Mouse (Mus musculus) kidney, adult 8-10 months (tissue): Measurements from ENCODE around the gene Hpse.

Experiments used
- DNase-seq, 2 experiments: peaks; one replicate each; pipeline ENCODE4 v3.0.0; 2022

Gene Hpse

GRCm38 (mm10) chr5:100685631-100686030 is 33.9 kb downstream of the Hpse start:
- no peak for DNase-seq

DNA sequence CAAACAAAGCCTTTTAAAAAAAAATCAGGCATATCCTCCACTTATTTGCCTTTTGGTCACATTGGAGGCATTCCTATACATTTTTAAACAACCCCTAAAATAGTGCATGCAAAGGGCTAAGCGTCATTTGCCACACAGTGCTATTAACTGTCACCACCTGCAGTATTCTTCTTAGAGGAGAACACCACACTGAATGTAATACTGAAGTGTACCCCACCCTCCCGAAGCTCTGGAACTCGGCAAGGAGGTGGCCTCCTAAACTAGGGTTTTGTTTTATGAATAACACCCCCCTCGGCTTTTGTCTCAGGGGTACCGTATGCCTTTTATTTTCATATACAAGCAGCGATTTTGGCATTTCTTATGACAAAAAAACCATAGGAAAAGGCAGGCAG is 39.0 kb downstream of the Hpse start:
- DNase-seq: no peak

DNA sequence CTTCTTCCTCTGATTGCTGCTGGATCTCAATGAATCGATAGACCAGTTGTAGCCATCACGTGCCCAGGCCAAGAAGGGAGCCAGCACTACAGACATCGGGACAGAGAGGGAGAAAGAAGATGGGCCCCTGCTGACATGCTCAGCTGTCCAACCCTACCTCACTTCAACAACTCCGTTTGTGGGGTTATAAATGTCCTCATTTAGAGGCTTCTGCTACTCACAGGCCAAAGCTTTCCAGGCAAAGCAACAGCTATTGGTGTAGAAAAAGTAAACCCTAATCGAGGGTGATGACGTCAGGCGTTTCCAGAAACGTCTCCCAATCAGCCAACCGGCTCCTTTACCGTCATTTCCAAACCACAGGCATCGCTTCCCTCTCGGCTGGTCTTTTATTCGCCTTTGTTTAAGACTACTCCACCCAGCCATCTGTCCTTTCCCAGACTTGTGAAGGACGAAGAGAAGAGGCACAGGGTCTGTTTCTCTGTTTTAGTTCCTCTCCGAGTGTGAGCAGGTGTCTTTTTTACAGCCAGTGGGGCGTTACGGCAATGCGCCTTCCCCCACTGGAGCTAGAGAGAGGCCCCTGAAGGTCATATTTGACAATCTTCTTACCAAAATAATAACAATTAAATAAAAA is 39.5 kb downstream of the Hpse start:
- DNase-seq: no peak

DNA sequence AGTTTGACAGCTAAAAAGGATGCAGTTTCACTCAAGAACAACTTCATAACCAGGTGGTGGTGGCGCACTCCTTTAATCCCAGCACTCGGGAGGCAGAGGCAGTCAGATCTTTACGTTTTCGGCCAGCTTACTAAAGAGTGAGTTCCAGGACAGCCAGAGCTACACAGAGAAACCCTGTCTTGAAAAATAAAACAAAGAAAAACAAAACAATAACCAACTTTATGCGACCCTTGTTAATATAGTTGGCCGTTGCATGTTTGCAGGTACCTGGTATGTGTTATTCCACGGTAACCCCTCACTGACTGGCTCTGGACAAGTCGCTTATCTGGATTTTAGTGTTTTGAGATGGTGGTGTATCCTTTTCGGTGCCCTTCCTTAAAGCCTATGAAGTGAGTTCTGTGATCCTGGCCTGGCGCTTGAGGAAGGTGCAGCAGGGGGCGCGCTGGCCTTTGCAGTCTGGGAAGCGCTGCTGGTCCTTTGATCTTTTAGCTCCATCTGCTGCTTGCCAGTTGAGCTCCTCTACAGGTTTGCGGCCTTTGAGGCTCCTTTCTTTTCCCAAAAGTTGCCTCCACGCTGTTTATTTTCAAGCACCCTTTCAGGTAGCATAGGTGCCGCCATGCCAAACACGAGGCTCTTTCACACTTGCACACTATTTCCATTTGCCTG is 44.7 kb downstream of the Hpse start, which contains the start of gene Coq2:
Coq2 (minus strand) TSS at position 430 of the 666 bp plus-strand sequence.
- DNase-seq: peak; percentile 87 to 93

GRCm38 (mm10) chr5:100673745-100674486 is 45.6 kb downstream of the Hpse start:
- peak; percentile 82 to 87 for DNase-seq

DNA sequence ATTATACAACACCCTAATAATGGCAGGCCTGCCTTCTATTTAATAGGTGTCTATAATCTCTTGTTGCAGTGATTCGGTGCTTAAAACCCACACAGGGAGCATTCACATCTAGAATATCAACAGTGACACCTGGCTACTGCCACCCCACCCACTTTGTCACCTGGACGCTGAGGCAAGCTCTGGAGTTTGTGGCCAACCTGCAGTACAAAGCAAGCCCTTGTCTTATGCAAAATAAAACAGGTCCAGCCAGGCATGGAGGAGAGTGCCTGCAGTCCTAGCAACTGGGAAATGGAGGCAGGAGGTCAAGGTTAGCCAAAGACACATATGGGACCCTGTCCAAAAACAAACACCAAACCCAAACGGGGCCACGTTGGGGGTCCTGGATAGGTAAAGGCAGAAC is 47.1 kb downstream of the Hpse start:
- DNase-seq: no peak

GRCm38 (mm10) chr5:100671897-100672296 is 47.6 kb downstream of the Hpse start:
- no peak for DNase-seq

GRCm38 (mm10) chr5:100671398-100671797 is 48.1 kb downstream of the Hpse start:
- peak; percentile 37 to 63 for DNase-seq

GRCm38 (mm10) chr5:100666965-100667364 is 52.6 kb downstream of the Hpse start:
- no peak for DNase-seq

DNA sequence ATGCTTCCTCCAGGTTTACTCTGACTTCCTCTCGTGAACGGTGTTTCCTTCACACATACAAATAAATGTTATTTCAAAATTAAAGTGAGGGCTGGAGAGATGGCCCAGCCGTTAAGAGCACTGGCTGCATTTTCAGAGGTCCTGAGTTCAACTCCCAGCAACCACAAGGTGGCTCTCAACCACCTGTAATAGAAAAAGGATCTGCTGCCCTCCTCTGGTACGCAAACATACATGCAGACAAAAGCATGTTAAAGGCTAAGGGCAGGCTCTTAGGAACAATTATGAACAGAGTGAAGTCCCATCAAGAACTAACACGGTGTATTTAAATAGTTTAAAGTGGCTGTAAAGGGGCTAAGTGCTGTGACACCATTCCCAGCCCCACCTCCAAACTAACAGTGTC is 55.7 kb downstream of the Hpse start:
- peak; percentile 29 to 54 for DNase-seq

DNA sequence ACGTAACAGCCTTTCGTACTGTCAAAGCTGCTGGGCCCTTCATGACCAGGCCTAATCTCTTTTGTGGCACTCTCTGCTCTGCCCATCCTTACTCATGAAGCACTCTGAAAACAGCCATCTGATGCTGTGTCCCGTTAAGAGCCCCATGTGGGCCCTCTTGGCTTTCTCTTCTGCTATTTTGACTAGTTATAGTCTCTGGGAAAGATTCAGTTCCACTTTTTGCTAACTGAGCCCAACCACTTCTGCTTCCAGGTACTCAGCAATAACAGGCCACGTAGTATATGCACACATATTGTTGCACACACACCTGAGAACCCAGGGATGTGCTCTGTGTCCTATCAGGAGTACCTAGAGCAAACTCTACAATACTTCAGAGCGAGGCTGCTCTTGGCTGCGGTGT is 56.5 kb downstream of the Hpse start:
- no peak for DNase-seq

GRCm38 (mm10) chr5:100658460-100658859 is 61.1 kb downstream of the Hpse start:
- DNase-seq: no peak

DNA sequence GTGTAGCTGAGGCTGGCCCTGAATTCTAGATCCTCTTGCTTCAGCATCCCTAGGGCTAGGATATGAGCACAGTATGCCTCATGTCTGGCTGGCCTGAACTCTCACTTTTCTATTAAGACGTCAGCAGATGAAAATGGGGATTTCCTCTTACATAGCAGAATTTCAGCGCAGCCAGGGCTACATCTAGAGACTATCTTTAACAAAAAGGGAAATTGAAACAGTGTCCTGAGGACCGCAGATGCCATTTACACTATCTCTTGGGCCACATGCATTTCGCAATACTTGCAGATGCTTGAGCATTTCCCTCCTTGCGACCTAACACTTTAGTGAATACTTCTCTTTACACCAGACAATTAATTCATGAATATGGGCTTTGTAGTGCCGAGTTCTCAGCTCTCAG is 63.2 kb downstream of the Hpse start:
- DNase-seq: no peak

DNA sequence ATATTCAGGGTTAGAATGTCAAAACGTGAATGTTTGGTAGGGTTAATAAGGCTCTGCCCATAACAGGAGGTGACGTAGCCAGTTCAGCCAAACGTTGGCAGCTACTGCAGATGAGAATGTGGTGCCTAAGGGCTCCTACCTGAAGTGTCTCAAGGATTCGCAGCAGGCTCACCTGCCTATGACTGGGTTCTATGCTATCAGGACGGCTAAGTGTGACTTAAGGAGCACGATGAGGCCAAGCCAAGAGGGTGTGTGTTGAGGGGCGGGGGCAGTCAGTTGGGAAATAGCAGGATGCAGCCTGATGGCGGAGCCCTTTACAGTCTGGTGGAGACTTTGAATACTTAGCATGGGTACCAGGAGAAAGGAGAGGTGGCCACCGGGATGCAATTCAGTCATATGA is 67.2 kb downstream of the Hpse start:
- DNase-seq: no peak

DNA sequence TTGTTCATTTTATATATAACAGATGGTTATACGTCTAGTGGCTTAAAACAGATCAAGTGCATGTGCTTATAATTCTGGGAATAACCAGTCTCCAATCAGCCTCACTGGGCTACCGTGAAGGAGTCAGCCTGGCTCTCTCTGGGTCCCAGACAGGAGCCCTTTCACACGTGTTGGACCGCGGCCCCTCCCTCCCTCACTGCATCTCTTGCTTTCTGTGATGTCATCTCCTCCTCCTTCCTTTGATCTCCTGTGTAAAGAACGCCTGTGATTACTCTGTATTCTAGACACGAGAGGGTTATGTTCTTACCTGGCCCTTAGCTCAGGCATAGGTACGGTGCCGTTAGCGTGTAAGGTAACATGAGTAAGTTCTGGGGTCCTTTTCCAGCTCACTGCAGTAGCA is 68.0 kb downstream of the Hpse start:
- no peak for DNase-seq

DNA sequence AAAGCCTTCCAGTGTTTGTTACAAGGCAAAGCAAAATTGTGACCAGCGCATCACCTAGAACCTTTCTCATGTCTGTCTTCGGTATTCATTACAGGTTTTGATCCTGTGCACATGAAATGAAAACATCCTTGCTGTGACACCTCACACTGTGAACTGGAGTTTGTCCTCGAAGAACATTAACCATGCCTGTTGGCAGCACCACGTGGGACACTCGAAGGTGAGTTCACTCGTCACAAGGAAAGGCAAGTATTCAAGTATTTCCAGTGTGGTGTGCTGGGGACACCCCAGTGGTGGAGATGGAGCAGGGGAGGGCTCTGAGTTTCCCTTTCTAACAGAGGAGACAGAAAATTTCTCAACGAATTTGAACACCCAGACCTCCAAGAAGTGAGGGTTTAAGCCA is 68.5 kb downstream of the Hpse start:
- no peak for DNase-seq

GRCm38 (mm10) chr5:100648546-100648945 is 71.0 kb downstream of the Hpse start:
- no peak for DNase-seq

DNA sequence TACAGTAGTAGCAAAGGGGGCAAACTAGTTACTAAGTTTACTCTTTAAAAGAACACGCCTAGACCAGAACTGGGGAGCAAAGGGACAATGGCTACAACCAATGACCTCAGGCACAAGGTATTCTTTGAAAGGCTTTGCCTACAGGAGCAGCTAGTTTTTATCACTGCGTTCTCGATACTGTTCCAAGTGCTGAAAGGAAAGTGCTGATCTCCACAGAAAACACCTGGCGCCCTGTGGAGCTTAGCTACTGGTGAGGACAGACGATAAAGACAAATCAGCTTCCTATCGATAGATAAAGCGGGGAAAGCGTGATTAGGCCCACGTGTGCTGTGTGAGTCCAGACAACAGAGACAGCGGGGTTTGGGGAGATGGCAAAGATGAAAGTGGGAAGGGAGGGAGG is 71.5 kb downstream of the Hpse start:
- no peak for DNase-seq

DNA sequence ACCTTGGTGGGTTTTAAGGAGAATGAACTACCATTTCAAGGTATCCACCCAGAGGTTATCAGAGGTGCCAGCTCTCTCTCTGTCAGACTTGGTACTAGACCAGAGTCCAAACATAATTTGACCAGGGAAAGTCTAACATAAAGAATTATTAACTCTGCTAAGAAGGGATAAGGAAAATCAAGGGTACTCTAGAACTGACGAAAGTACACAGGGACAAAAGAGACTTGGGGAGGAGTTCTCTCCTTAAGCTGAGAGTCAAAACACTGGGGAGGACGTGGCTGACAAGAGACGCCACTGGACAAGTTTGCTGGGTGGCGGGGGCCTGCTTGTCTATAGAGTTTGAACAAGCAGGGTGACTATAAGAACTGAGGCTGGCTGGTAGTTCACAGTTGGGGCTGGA is 73.0 kb downstream of the Hpse start:
- peak in 1 of 2 experiments; percentile 18 for DNase-seq

DNA sequence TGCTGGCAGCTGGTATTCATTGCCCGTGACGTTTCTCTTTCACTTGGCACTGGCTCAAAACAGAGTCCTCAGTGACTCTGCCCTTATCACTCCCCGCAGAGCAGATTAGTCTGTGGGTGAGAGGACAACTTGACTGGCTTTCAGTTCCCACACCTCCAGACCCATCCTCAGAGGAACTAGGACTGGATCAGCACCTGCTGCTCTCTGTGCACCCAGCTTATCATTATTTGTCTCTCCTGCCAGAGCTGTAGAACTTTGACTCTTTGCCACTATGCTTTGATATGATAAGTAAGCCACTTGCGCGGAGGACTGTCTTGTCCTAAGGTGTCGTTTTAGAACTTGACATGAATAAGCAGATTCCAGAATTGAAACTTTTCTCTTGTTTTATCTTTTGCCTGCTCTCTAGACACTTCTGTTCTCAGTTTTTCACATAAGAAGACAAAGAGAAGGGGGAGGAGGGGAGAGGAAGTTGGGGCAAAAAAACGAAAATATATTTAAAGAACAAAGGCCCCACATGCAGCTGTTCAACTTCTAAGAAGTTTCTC is 75.5 kb downstream of the Hpse start:
- peak; percentile 35 to 40 for DNase-seq

GRCm38 (mm10) chr5:100643253-100643990 is 76.1 kb downstream of the Hpse start:
- DNase-seq: peak in 1 of 2 experiments; percentile 43

DNA sequence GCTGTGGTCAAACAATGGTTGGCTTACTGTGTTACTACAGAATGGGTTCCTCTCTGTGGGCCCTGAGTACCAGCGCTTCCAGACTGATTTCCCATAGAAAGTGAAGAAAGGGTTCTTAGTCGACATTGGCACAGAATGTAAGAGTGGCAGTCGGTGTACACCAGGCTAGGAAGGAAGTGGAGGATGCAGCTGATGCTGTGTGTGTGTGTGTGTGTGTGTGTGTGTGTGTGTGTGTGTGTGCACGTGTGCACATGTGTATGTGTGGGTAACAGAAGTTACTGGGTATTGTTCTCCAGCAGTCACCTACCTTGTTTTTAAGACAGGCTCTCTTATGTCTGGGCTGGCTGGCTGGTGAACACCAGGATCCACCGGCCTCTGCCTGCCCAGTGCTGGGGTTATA is 77.2 kb downstream of the Hpse start:
- DNase-seq: no peak

GRCm38 (mm10) chr5:100638483-100638882 is 81.0 kb downstream of the Hpse start:
- DNase-seq: no peak
